Mouse (Mus musculus) MEL (cell line): ENCODE data around the gene Macrod2. TPM values are rescaled to one million over a fixed set of nuclear protein-coding genes. Genes with fewer than 3 reads are reported as not detected.

Experiments used
- DNase-seq: peaks from one replicate; pipeline ENCODE4 v3.0.0; 2011; ENCODE audit warnings: low read depth, low spot score
- H3K27ac ChIP-seq: 2 replicates; pipeline ENCODE4 v1.5.1; 2012; ENCODE audit warnings: low read depth, mild to moderate bottlenecking, control low read depth, low read length, moderate library complexity; ENCODE audit not compliant: control insufficient read depth
- H3K27me3 ChIP-seq, 2 experiments: fragments of 150-350 bp in 1 of 2; sonication (generic) in 1 of 2; 2 replicates each; pipeline ENCODE4 v1.6.1; 2012; ENCODE audit warnings: low read length in 2 of 2, mild to moderate bottlenecking in 2 of 2, improper control_type of control experiment in 1 of 2, moderate library complexity in 1 of 2; ENCODE audit not compliant: insufficient read depth in 2 of 2, control insufficient read depth in 1 of 2
- H3K36me3 ChIP-seq, 2 experiments: 2 replicates each; pipeline ENCODE4 v1.6.1; 2012 to 2014; ENCODE audit warnings: low read length in 2 of 2, improper control_type of control experiment in 1 of 2, inconsistent platforms in 1 of 2, mild to moderate bottlenecking in 1 of 2; ENCODE audit not compliant: insufficient read depth in 2 of 2, control insufficient read depth in 1 of 2
- H3K4me1 ChIP-seq, 2 experiments: fragments of 150-350 bp in 1 of 2; sonication (generic) in 1 of 2; 2 replicates each; pipeline ENCODE4 v1.6.1; 2012; ENCODE audit warnings: low read length in 2 of 2, improper control_type of control experiment in 1 of 2, mild to moderate bottlenecking in 1 of 2; ENCODE audit not compliant: insufficient read depth in 2 of 2, control insufficient read depth in 1 of 2
- H3K4me3 ChIP-seq, 2 experiments: fragments of 150-350 bp in 1 of 2; sonication (generic) in 1 of 2; 2 replicates each; pipeline ENCODE4 v1.5.1; 2012; ENCODE audit warnings: low read depth in 2 of 2, low read length in 2 of 2, mild to moderate bottlenecking in 2 of 2, moderate library complexity in 2 of 2, control low read depth in 1 of 2, improper control_type of control experiment in 1 of 2; ENCODE audit not compliant: control insufficient read depth in 1 of 2, insufficient read depth in 1 of 2
- H3K79me2 ChIP-seq: 2 replicates; pipeline ENCODE4 v1.6.1; 2012; ENCODE audit warnings: mild to moderate bottlenecking, low read length, moderate library complexity; ENCODE audit not compliant: control insufficient read depth, poor library complexity, insufficient read depth
- H3K9ac ChIP-seq: 2 replicates; pipeline ENCODE4 v1.6.1; 2012; ENCODE audit warnings: low read depth, mild to moderate bottlenecking, control low read depth, low read length, moderate library complexity; ENCODE audit not compliant: control insufficient read depth, poor library complexity, severe bottlenecking
- H3K9me3 ChIP-seq: fragments of 150-350 bp; sonication (generic); replicated peaks from 2 replicates; pipeline ENCODE4 v1.6.1; 2012; ENCODE audit warnings: mild to moderate bottlenecking, low read length, improper control_type of control experiment, moderate library complexity; ENCODE audit not compliant: insufficient read depth
- CHD1 ChIP-seq: IDR thresholded peaks from 2 replicates; pipeline ENCODE4 v1.6.1; 2012; ENCODE audit warnings: low read depth, mild to moderate bottlenecking, inconsistent platforms, low read length, improper control_type of control experiment
- CTCF ChIP-seq, 3 experiments: IDR thresholded peaks in 2 of 3; conservative IDR thresholded peaks in 1 of 3; 2 replicates each; pipeline ENCODE4 v1.5.1; 2011 to 2012; ENCODE audit warnings: low read length in 3 of 3, low read depth in 2 of 3, mild to moderate bottlenecking in 2 of 3, improper control_type of control experiment in 1 of 3, inconsistent platforms in 1 of 3, mixed read lengths in 1 of 3, moderate library complexity in 1 of 3; ENCODE audit not compliant: control insufficient read depth in 1 of 3, insufficient read depth in 1 of 3, poor library complexity in 1 of 3, severe bottlenecking in 1 of 3
- ETS1 ChIP-seq: IDR thresholded peaks from 2 replicates; pipeline ENCODE4 v1.6.1; 2012; ENCODE audit warnings: low read depth, mild to moderate bottlenecking, inconsistent platforms, low read length, improper control_type of control experiment, moderate library complexity
- JUND ChIP-seq: IDR thresholded peaks from 2 replicates; pipeline ENCODE4 v1.6.1; 2011; ENCODE audit warnings: low read depth, mild to moderate bottlenecking, improper control_type of control experiment, low read length
- MEF2A ChIP-seq: IDR thresholded peaks from 2 replicates; pipeline ENCODE4 v1.6.1; 2014; ENCODE audit warnings: low read depth, mild to moderate bottlenecking, inconsistent platforms, low read length, improper control_type of control experiment; ENCODE audit not compliant: poor library complexity, insufficient replicate concordance, severe bottlenecking; ENCODE audit errors: extremely low read depth
- MYB ChIP-seq: IDR thresholded peaks from 2 replicates; pipeline ENCODE4 v1.6.1; 2011; ENCODE audit warnings: mild to moderate bottlenecking, low read depth, low read length, improper control_type of control experiment
- MYC ChIP-seq: IDR thresholded peaks from 2 replicates; pipeline ENCODE4 v1.6.1; 2011; ENCODE audit warnings: low read depth, mild to moderate bottlenecking, low read length, improper control_type of control experiment, moderate library complexity
- POLR2A ChIP-seq, 2 experiments: IDR thresholded peaks; 2 replicates each; pipeline ENCODE4 v1.6.1; 2011 to 2012; ENCODE audit warnings: low read length in 2 of 2, mild to moderate bottlenecking in 2 of 2, control low read depth in 1 of 2, improper control_type of control experiment in 1 of 2, low read depth in 1 of 2, moderate library complexity in 1 of 2; ENCODE audit not compliant: control insufficient read depth in 1 of 2, insufficient read depth in 1 of 2, poor library complexity in 1 of 2
- POLR2AphosphoS5 ChIP-seq: IDR thresholded peaks from 2 replicates; pipeline ENCODE4 v1.6.1; 2012; ENCODE audit warnings: low read depth, borderline replicate concordance, mild to moderate bottlenecking, inconsistent platforms, low read length, moderate library complexity, mixed read lengths
- RCOR1 ChIP-seq: IDR thresholded peaks from 2 replicates; pipeline ENCODE4 v1.6.1; 2012; ENCODE audit warnings: low read depth, mild to moderate bottlenecking, inconsistent platforms, low read length, improper control_type of control experiment
- SIN3A ChIP-seq: IDR thresholded peaks from 2 replicates; pipeline ENCODE4 v1.6.1; 2012; ENCODE audit warnings: low read length, improper control_type of control experiment, inconsistent platforms
- SMC3 ChIP-seq: IDR thresholded peaks from 2 replicates; pipeline ENCODE4 v1.6.1; 2011; ENCODE audit warnings: low read depth, low read length, improper control_type of control experiment
- TAL1 ChIP-seq: IDR thresholded peaks from 2 replicates; pipeline ENCODE4 v1.6.1; 2012; ENCODE audit warnings: mild to moderate bottlenecking, inconsistent platforms, low read length, moderate library complexity, mixed read lengths
- TBP ChIP-seq: IDR thresholded peaks from 2 replicates; pipeline ENCODE4 v1.8.0; 2011; ENCODE audit warnings: low read depth, low read length, improper control_type of control experiment
- UBTF ChIP-seq: IDR thresholded peaks from 2 replicates; pipeline ENCODE4 v1.6.1; 2012; ENCODE audit warnings: low read depth, mild to moderate bottlenecking, inconsistent platforms, low read length, improper control_type of control experiment, moderate library complexity, borderline replicate concordance; ENCODE audit not compliant: insufficient read depth
- USF2 ChIP-seq, 2 experiments: IDR thresholded peaks; 2 replicates each; pipeline ENCODE4 v1.6.1; 2011 to 2012; ENCODE audit warnings: improper control_type of control experiment in 2 of 2, low read length in 2 of 2, borderline replicate concordance in 1 of 2, inconsistent platforms in 1 of 2, low read depth in 1 of 2, mild to moderate bottlenecking in 1 of 2; ENCODE audit not compliant: insufficient read depth in 1 of 2
- ZKSCAN1 ChIP-seq: IDR thresholded peaks from 2 replicates; pipeline ENCODE4 v1.6.1; 2012; ENCODE audit warnings: low read depth, mild to moderate bottlenecking, inconsistent platforms, low read length, improper control_type of control experiment, moderate library complexity
- ZMIZ1 ChIP-seq: IDR thresholded peaks from 2 replicates; pipeline ENCODE4 v1.6.1; 2012; ENCODE audit warnings: low read depth, mild to moderate bottlenecking, inconsistent platforms, low read length, improper control_type of control experiment, moderate library complexity
- ZNF384 ChIP-seq: IDR thresholded peaks from 2 replicates; pipeline ENCODE4 v1.6.1; 2012; ENCODE audit warnings: low read depth, mild to moderate bottlenecking, inconsistent platforms, low read length, improper control_type of control experiment
- polyA plus RNA-seq, 2 experiments: library from polyadenylated mRNA; stranded (reverse) in 1 of 2; unstranded in 1 of 2; fragments of >175 nt in 1 of 2; fragments of >200 nt in 1 of 2; gene quantifications; 2 replicates each; pipeline versions ENCODE4 v1.2.1 to v1.2.4; 2012; ENCODE audit warnings: low replicate concordance in 2 of 2, low read depth in 1 of 2; ENCODE audit not compliant: insufficient read length in 2 of 2, insufficient read depth in 1 of 2, missing spikeins in 1 of 2
- total RNA-seq: library from RNA; depleted of rRNA; stranded (reverse); fragments of 300-350 nt; gene quantifications from 2 replicates; pipeline ENCODE4 v1.2.3, GENCODE M21; 2012

Gene Macrod2
- total and polyA plus RNA-seq, 3 experiments, result not detected

DNA sequence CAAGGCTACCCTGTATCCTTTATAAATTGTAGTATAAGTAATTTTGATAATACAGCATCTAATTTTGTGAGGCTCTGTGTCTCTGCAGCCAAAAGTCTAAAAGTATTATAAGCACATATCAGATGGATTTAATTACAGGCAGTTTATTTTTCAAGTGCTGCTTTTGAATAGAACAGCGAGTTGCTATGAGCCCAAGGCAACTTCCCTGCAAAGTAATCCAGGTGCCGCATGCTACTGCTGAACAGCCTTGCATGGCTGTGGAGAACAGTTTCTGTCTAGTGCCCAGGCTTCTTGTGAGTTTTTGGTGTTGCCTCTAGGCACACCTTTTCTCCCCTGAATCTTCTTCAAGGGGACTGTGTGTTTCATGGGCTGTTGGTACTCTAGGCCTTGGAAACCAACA is 517.8 kb downstream of the Macrod2 start:
- H3K27ac ChIP-seq, result no peak overlapping the region
- H3K4me3 ChIP-seq, result no peak overlapping the region
- H3K36me3 ChIP-seq, result no peaks in the 10 kb centered on the region
- H3K4me1 ChIP-seq, result no peaks in the 10 kb centered on the region
- no peak for DNase-seq
- no peaks in the 10 kb centered on the region for H3K79me2 ChIP-seq
- no peak overlapping the region for H3K9ac ChIP-seq
- H3K27me3 ChIP-seq, result no peaks in the 10 kb centered on the region
- H3K9me3 ChIP-seq, result no peaks in the 10 kb centered on the region
- TF ChIP-seq CTCF (IDR thresholded peaks at IDR 0.05 in 2 of 3, conservative IDR thresholded peaks at IDR 0.05 in 1 of 3; ENCODE audit: control insufficient read depth in 1 of 3, insufficient read depth in 1 of 3, low read depth in 2 of 3, low read length in 3 of 3, poor library complexity in 1 of 3, severe bottlenecking in 1 of 3), result no peak
- TF ChIP-seq POLR2AphosphoS5, result no peak
- no peak for TF ChIP-seq ZNF384
- no peak for TF ChIP-seq ZKSCAN1
- no peak for TF ChIP-seq MYB
- TF ChIP-seq, all 39 proteins: peak for 0

DNA sequence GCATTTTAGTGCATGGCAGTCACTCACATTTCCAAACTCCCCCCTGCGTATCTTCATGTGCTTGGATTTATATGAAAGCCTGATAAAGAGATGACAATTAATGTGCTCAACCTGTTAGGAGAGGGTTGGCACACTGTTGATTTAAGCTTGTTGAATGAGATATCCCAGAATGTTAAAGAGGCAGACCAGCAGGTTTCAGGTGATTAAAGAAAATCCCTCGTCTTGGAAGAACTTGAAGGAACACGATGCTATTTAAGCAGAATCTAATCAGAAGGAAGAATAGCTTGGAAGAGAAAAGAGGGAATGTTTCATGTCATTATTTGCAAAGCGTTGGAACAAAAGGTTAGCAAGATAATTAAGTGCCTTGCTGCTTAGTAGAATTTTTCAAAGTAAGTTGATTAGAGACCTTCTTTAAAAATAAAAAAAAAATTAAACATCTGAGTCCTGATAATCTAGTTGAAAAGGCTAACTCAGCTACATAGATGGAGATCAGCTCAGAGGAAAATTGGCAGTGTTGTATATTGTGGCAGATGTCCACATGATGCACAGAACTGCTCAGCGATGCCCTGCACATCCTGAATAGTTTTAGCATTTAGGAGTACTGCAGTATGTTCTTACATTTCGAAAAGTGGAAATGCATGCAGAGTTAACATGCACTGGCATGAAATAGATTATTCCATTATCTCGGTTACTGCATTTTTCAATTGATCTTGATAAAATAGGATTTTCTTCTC is 518.7 kb downstream of the Macrod2 start:
- no peaks in the 10 kb centered on the region for H3K27me3 ChIP-seq
- no peak overlapping the region for H3K9ac ChIP-seq
- TF ChIP-seq JUND (no peak), MYB (no peak), SIN3A (no peak), SMC3 (no peak), MEF2A (no peak), USF2 (IDR thresholded peaks at IDR 0.05; ENCODE audit: borderline replicate concordance in 1 of 2, insufficient read depth in 1 of 2, low read depth in 1 of 2, low read length in 2 of 2) (no peak), CHD1 (no peak), POLR2A (IDR thresholded peaks at IDR 0.05; ENCODE audit: control insufficient read depth in 1 of 2, insufficient read depth in 1 of 2, low read depth in 1 of 2, low read length in 2 of 2, poor library complexity in 1 of 2) (no peak), UBTF (no peak), ZMIZ1 (no peak), TBP (no peak), ETS1 (no peak), MYC (no peak), TAL1 (no peak), RCOR1 (no peak), CTCF (IDR thresholded peaks at IDR 0.05 in 2 of 3, conservative IDR thresholded peaks at IDR 0.05 in 1 of 3; ENCODE audit: control insufficient read depth in 1 of 3, insufficient read depth in 1 of 3, low read depth in 2 of 3, low read length in 3 of 3, poor library complexity in 1 of 3, severe bottlenecking in 1 of 3) (no peak)
- no peaks in the 10 kb centered on the region for H3K9me3 ChIP-seq
- H3K27ac ChIP-seq, result no peak overlapping the region
- H3K4me3 ChIP-seq, result no peak overlapping the region
- no peaks in the 10 kb centered on the region for H3K36me3 ChIP-seq
- no peaks in the 10 kb centered on the region for H3K4me1 ChIP-seq
- H3K79me2 ChIP-seq, result no peaks in the 10 kb centered on the region
- DNase-seq, result no peak
